Mouse (Mus musculus) heart, postnatal 0 days (tissue): Measurements from ENCODE around the gene Gm28551. TPM values are rescaled to one million over a fixed set of nuclear protein-coding genes. Genes with fewer than 3 reads are reported as not detected.
"Not testable (repeated sequence)": the region's sequence is repeated elsewhere in the genome, so short reads cannot be mapped to it uniquely, and the experiment has no call there.

Source experiments
- ATAC-seq: fragments of 200-750 bp; cut with Nextera tagmentation; 2 replicates; pipeline ENCODE4 v1.8.0; 2017; ENCODE audit warnings: low read depth, moderate number of reproducible peaks, moderate library complexity; ENCODE audit not compliant: insufficient read depth
- DNase-seq: peaks from one replicate; pipeline ENCODE4 v3.0.0-alpha.2; 2016; ENCODE audit warnings: low spot score
- H3K27ac ChIP-seq: fragments of 300-500 bp; sonication (generic); 2 replicates; pipeline ENCODE4 v1.5.1; 2014; ENCODE audit warnings: low read depth, mild to moderate bottlenecking
- H3K27me3 ChIP-seq: fragments of 300-500 bp; sonication (generic); 2 replicates; pipeline ENCODE4 v1.6.1; 2014; ENCODE audit warnings: low read length, mixed read lengths; ENCODE audit not compliant: control insufficient read depth, insufficient read depth
- H3K36me3 ChIP-seq: fragments of 300-500 bp; sonication (generic); replicated peaks from 2 replicates; pipeline ENCODE4 v1.6.1; 2014; ENCODE audit warnings: low read length, mixed read lengths; ENCODE audit not compliant: control insufficient read depth, insufficient read depth
- H3K4me1 ChIP-seq: fragments of 300-500 bp; sonication (generic); 2 replicates; pipeline ENCODE4 v1.6.1; 2014; ENCODE audit warnings: antibody characterized with exemption; ENCODE audit not compliant: control insufficient read depth, insufficient read depth
- H3K4me2 ChIP-seq: fragments of 300-500 bp; sonication (generic); 2 replicates; pipeline ENCODE4 v1.6.1; 2014; ENCODE audit warnings: low read depth, mild to moderate bottlenecking, low read length, moderate library complexity
- H3K4me3 ChIP-seq: fragments of 300-500 bp; sonication (generic); 2 replicates; pipeline ENCODE4 v1.5.1; 2014; ENCODE audit warnings: low read depth, low read length
- H3K9ac ChIP-seq: fragments of 300-500 bp; sonication (generic); replicated peaks from 2 replicates; pipeline ENCODE4 v1.6.1; 2014; ENCODE audit warnings: low read depth, low read length, mixed read lengths
- H3K9me3 ChIP-seq: fragments of 300-500 bp; sonication (generic); replicated peaks from 2 replicates; pipeline ENCODE4 v1.6.1; 2016; ENCODE audit warnings: low read length; ENCODE audit not compliant: control insufficient read depth
- CTCF ChIP-seq: IDR thresholded peaks from 2 replicates; pipeline ENCODE4 v1.5.1; 2016; ENCODE audit warnings: antibody characterized with exemption, control low read depth, low read depth
- EP300 ChIP-seq: IDR thresholded peaks from 2 replicates; pipeline ENCODE4 v1.6.1; 2016; ENCODE audit warnings: antibody characterized with exemption, low read depth
- WGBS: fragments of 180-500 bp; shearing (Covaris S2); extraction: QIAGEN DNeasy Blood & Tissue Kit; methylation state at CpG from one replicate; pipeline ENCODE4 v1.1.7; 2014; 5-methylcytosine and 5-hydroxymethylcytosine counted together
- polyA plus RNA-seq: library from polyadenylated mRNA; unstranded; fragments of >200 nt; fragmentation: Nextera tagmentation; extraction: Ambion mirVana; gene quantifications from 2 replicates; pipeline ENCODE4 v1.2.1, GENCODE M21; 2015
- total RNA-seq: library from RNA; depleted of rRNA; stranded (reverse); fragments of >200 nt; gene quantifications from 2 replicates; pipeline ENCODE4 v1.2.3, GENCODE M21; 2014; ENCODE audit warnings: low replicate concordance

The Gm28551 gene
- total and polyA plus RNA-seq, 2 experiments from 2014 or later = 0.12 TPM; not detected in 1

DNA sequence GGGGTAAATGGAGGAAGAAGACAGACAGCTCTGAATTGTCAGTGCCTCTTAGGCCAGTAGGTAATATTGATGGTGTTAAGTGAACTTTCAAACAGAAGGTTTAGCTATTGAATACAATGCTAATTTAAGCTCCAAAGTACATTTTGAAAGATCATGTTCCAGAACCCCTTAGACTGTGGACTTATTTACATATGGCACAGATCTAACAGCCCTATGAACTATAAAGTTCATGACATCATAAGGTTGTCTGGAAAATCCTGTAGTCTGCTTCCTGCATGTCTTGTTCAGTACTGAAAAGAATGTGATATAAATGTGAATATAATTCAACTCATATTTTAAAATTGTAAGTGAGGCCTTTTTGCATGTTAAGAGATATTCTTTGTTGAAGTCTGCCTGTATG lies 6.5 kb upstream of the Gm28551 start:
- no peak for DNase-seq
- Histone ChIP-seq H3K4me3 (no peak overlapping the region), H3K9ac (no peak overlapping the region), H3K4me2 (no peak overlapping the region), H3K27ac (no peak overlapping the region), H3K4me1 (no peaks in the 10 kb centered on the region), H3K36me3 (no peaks in the 10 kb centered on the region), H3K9me3 (no peaks in the 10 kb centered on the region), H3K27me3 (no peaks in the 10 kb centered on the region)
- TF ChIP-seq EP300 (no peak), CTCF (no peak)
- no peak for ATAC-seq

DNA sequence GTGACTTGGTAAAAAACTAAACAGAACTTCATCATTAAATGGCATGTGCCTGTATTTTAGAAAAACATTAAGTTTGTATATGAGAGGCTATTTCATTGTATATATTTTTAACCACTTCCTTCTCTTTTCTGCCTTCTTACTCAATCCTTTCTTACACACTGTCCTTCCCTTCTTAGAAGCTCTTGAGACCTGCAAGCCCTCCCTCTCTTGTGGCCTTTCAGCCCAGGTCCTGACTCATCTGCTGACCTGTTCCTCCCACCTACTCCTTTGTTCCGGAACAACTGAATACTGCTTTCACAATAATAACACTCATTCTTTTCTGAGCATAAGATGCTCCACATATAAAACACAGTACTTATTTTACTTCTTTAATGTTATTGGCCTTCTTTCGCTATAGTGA lies 11.4 kb downstream of the Gm28551 start:
- ATAC-seq (no peak), DNase-seq (no peak)
- Histone ChIP-seq H3K9me3 (no peaks in the 10 kb centered on the region; the same call in 1 of the 2 replicates), H3K9ac (no peak overlapping the region), H3K4me2 (no peak overlapping the region), H3K4me3 (no peak overlapping the region), H3K4me1 (no peaks in the 10 kb centered on the region), H3K27ac (no peak overlapping the region), H3K36me3 (peaks cover 34% of the 10 kb centered on the region), H3K27me3 (no peaks in the 10 kb centered on the region)
- WGBS = 92% methylated on average over 2 of the region's 2 CpGs
- no peak for TF ChIP-seq EP300
- TF ChIP-seq CTCF = no peak

DNA sequence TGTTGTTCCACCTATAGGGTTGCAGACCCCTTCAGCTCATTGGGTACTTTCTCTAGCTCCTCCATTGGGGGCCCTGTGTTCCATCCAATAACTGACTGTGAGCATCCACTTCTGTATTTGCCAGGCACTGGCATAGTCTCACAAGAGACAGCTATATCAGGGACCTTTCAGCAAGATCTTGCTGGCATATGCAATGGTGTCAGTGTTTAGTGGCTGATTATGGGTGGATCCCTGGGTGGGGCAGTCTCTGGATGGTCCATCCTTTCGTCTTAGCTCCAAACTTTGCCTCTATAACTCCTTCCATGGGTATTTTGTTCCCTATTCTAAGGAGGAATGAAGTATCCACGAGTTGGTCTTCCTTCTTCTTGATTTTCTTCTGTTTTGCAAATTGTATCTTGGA lies 15.1 kb downstream of the Gm28551 start:
- H3K9me3 ChIP-seq, DNase-seq, H3K4me1 ChIP-seq, H3K4me3 ChIP-seq, ATAC-seq, H3K4me2 ChIP-seq, H3K27ac ChIP-seq, H3K27me3 ChIP-seq, H3K9ac ChIP-seq: not testable (repeated sequence)
- H3K36me3 ChIP-seq = peaks cover 10% of the 10 kb centered on the region; the same call in 1 of the 2 replicates
- WGBS = 55% methylated on average over 2 of the region's 2 CpGs

DNA sequence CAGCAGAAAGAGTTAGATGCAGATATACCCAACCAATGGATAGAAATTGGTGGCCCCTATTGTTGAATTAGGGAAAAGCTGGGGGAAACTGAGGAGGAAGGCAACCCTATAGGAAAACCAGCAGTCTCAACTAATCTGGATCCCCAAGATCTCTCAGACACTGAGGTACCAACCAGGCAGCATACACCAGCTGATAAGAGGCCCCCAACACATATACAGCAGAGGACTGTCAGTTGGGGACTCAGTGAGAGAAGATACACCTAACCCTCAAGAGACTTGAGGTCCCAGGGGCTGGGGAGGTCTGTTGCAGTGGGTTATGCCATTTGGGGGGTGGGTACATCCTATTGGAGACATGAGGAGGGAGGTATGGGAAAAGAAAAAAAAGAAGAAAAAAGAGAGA lies 17.0 kb downstream of the Gm28551 start:
- Histone ChIP-seq H3K36me3 (no peaks in the 10 kb centered on the region), H3K4me1 (no peaks in the 10 kb centered on the region), H3K27ac (no peak overlapping the region), H3K4me3 (no peak overlapping the region), H3K27me3 (no peaks in the 10 kb centered on the region), H3K9me3 (no peaks in the 10 kb centered on the region), H3K9ac (no peak overlapping the region), H3K4me2 (no peak overlapping the region)
- DNase-seq = no peak
- TF ChIP-seq CTCF = no peak
- no peak for TF ChIP-seq EP300
- no peak for ATAC-seq

DNA sequence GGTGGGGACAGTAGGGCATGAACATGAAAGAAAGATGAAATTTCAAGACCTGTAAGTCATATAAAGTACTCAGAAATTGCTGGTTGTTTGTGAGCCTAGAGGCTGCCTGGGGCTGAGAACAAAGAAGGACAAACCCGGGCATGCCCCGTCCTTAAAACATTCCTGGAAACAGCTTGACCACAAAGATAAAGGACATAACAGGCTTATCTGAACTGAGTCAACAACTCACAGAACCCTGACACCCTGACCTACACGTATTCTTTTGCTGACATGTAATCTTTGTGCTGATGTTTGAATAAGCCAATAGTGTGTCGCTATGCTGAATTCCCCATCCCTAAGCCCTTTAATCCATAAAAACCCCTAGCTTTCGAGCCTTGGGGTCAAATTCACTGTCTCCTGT lies 18.9 kb downstream of the Gm28551 start:
- not testable (repeated sequence) for H3K9ac ChIP-seq, DNase-seq, H3K4me3 ChIP-seq, H3K4me1 ChIP-seq, H3K27ac ChIP-seq, H3K9me3 ChIP-seq, H3K36me3 ChIP-seq, ATAC-seq, H3K27me3 ChIP-seq, H3K4me2 ChIP-seq
- WGBS = 36% methylated on average over 5 of the region's 5 CpGs

DNA sequence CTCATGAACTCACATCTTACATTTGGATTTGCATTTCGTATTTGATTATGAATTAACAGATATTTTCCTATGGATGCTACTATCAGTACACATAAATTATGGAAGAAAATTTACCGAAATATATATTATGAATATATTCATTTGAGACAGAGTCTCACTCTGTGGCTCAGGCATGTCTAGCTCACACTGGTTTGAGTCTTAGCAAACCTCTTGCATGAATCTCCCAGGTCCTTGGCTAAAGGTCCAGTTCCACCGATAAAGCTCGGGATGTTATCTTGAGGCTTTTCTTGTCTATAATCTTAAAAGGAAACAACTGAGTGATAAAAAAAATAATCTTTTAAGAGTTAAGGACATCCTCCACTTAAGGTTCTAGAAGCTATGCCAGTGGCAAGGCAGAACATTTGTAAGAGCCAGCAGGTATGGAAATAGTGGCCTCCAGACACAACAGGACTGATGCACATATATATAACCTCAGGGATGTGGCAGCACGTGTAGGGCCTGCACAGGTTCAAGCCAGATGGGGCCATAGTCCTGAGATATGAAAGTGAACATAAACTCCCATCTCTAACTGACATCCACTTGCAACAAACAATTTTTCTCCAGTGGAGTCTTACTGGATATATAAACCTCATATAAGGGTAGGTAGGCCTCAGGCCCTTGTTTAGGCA lies 27.5 kb downstream of the Gm28551 start:
- Histone ChIP-seq H3K27ac (no peak overlapping the region), H3K4me3 (no peak overlapping the region), H3K4me2 (no peak overlapping the region), H3K4me1 (no peaks in the 10 kb centered on the region), H3K9me3 (no peaks in the 10 kb centered on the region), H3K9ac (no peak overlapping the region), H3K36me3 (peaks cover 13% of the 10 kb centered on the region), H3K27me3 (no peaks in the 10 kb centered on the region)
- WGBS = 70% methylated on average over 5 of the region's 5 CpGs
- ATAC-seq (no peak), DNase-seq (no peak)
- TF ChIP-seq CTCF (no peak), EP300 (no peak)
